Mouse (Mus musculus): ENCODE measurements around the gene Lhfpl2. TPM values are rescaled to one million over a fixed set of nuclear protein-coding genes. Genes with fewer than 3 reads are reported as not detected.
A peak's percentile ranks its signal among the peaks of the same experiment; 100 is the strongest.
"Not testable (repeated sequence)": the region's sequence is repeated elsewhere in the genome, so short reads cannot be mapped to it uniquely, and the experiment has no call there.

The Lhfpl2 gene
- 10 to 100 TPM; 33.9 to 42.2 TPM for total RNA-seq (2021)

GRCm38 (mm10) chr13:94057563-94058560 lies at the start of gene Lhfpl2:
TSS of gene Lhfpl2 (plus strand) at chr13:94057796.
- DNase-seq, result peak; percentile 79

- peak; percentile 60 for DNase-seq
Measured at GRCm38 (mm10) chr13:94011996-94012575, 45.5 kb upstream of the Lhfpl2 start.

GRCm38 (mm10) chr13:94013986-94014385 lies 43.6 kb upstream of the Lhfpl2 start:
- no peak for DNase-seq

GRCm38 (mm10) chr13:94024575-94024974 lies 33.0 kb upstream of the Lhfpl2 start:
- not testable (repeated sequence) for DNase-seq

- no peak for DNase-seq
Measured at GRCm38 (mm10) chr13:94029147-94029546, 28.4 kb upstream of the Lhfpl2 start.

- no peak for DNase-seq
Measured at GRCm38 (mm10) chr13:94030551-94030950, 27.0 kb upstream of the Lhfpl2 start.

- DNase-seq, result peak; percentile 50
Measured at GRCm38 (mm10) chr13:94037313-94038051, 20.1 kb upstream of the Lhfpl2 start.

GRCm38 (mm10) chr13:94038052-94038340 lies 19.6 kb upstream of the Lhfpl2 start:
- DNase-seq, result no peak

GRCm38 (mm10) chr13:94050036-94050435 lies 7.6 kb upstream of the Lhfpl2 start:
- no peak for DNase-seq

GRCm38 (mm10) chr13:94050782-94051181 lies 6.8 kb upstream of the Lhfpl2 start:
- no peak for DNase-seq

- no peak for DNase-seq
Measured at GRCm38 (mm10) chr13:94057036-94057562, 497 bp upstream of the Lhfpl2 start.

- DNase-seq, result no peak
Measured at GRCm38 (mm10) chr13:94058642-94059222, 1.1 kb downstream of the Lhfpl2 start.

- no peak for DNase-seq
Measured at GRCm38 (mm10) chr13:94059373-94059772, 1.8 kb downstream of the Lhfpl2 start.

GRCm38 (mm10) chr13:94059778-94060177 lies 2.2 kb downstream of the Lhfpl2 start:
- DNase-seq, result peak; percentile 69

- DNase-seq, result no peak
Measured at GRCm38 (mm10) chr13:94060461-94060860, 2.9 kb downstream of the Lhfpl2 start.

GRCm38 (mm10) chr13:94061256-94061877 lies 3.8 kb downstream of the Lhfpl2 start:
- no peak for DNase-seq

- DNase-seq, result peak; percentile 42
Measured at GRCm38 (mm10) chr13:94062349-94063111, 4.9 kb downstream of the Lhfpl2 start.

GRCm38 (mm10) chr13:94063156-94063555 lies 5.6 kb downstream of the Lhfpl2 start:
- DNase-seq, result peak; percentile 51

GRCm38 (mm10) chr13:94064571-94064970 lies 7.0 kb downstream of the Lhfpl2 start:
- peak; percentile 43 for DNase-seq

- no peak for DNase-seq
Measured at GRCm38 (mm10) chr13:94065276-94066050, 7.9 kb downstream of the Lhfpl2 start.

Data from heart, postnatal 4 days (tissue).